Mouse (Mus musculus) embryonic facial prominence, embryonic 14.5 days (tissue): ENCODE measurements around the gene Acly. TPM values are rescaled to one million over a fixed set of nuclear protein-coding genes. Genes with fewer than 3 reads are reported as not detected.

Source experiments
- ATAC-seq: fragments of 200-750 bp; cut with Nextera tagmentation; 2 replicates; pipeline ENCODE4 v1.8.0; 2017; ENCODE audit warnings: low read depth, moderate number of reproducible peaks, moderate TSS enrichment
- DNase-seq: peaks from one replicate; pipeline ENCODE4 v3.0.0-alpha.2; 2015; ENCODE audit warnings: low spot score
- H3K27ac ChIP-seq: fragments of 300-500 bp; sonication (generic); replicated peaks from 2 replicates; pipeline ENCODE4 v1.5.1; 2014; ENCODE audit warnings: low read depth, mild to moderate bottlenecking, low read length, moderate library complexity
- H3K27me3 ChIP-seq: fragments of 300-500 bp; sonication (generic); replicated peaks from 2 replicates; pipeline ENCODE4 v1.6.1; 2014; ENCODE audit warnings: low read length; ENCODE audit not compliant: control insufficient read depth, insufficient read depth
- H3K36me3 ChIP-seq: fragments of 300-500 bp; sonication (generic); 2 replicates; pipeline ENCODE4 v1.6.1; 2014; ENCODE audit warnings: low read length, mixed read lengths; ENCODE audit not compliant: control insufficient read depth, insufficient read depth
- H3K4me1 ChIP-seq: fragments of 300-500 bp; sonication (generic); 2 replicates; pipeline ENCODE4 v1.6.1; 2014; ENCODE audit warnings: antibody characterized with exemption, low read length; ENCODE audit not compliant: control insufficient read depth, insufficient read depth
- H3K4me2 ChIP-seq: fragments of 300-500 bp; sonication (generic); 2 replicates; pipeline ENCODE4 v1.6.1; 2014; ENCODE audit warnings: low read depth, mild to moderate bottlenecking, low read length, moderate library complexity, mixed read lengths
- H3K4me3 ChIP-seq: fragments of 300-500 bp; sonication (generic); 2 replicates; pipeline ENCODE4 v1.5.1; 2014; ENCODE audit warnings: low read depth, mild to moderate bottlenecking, low read length
- H3K9ac ChIP-seq: fragments of 300-500 bp; sonication (generic); 2 replicates; pipeline ENCODE4 v1.6.1; 2014; ENCODE audit warnings: low read depth, mild to moderate bottlenecking, low read length, moderate library complexity, mixed read lengths
- H3K9me3 ChIP-seq: fragments of 300-500 bp; sonication (generic); 2 replicates; pipeline ENCODE4 v1.6.1; 2016; ENCODE audit warnings: low read length; ENCODE audit not compliant: control insufficient read depth
- WGBS: fragments of 180-500 bp; shearing (Covaris S2); extraction: QIAGEN DNeasy Blood & Tissue Kit; methylation state at CpG from one replicate; pipeline ENCODE4 v1.1.7; 2014; 5-methylcytosine and 5-hydroxymethylcytosine counted together
- polyA plus RNA-seq: library from polyadenylated mRNA; unstranded; fragments of >200 nt; fragmentation: Nextera tagmentation; extraction: Ambion mirVana; gene quantifications from 2 replicates; pipeline ENCODE4 v1.2.1, GENCODE M21; 2014

Gene Acly
- polyA plus RNA-seq, 1 experiment from 2014 or later: 114 TPM

DNA sequence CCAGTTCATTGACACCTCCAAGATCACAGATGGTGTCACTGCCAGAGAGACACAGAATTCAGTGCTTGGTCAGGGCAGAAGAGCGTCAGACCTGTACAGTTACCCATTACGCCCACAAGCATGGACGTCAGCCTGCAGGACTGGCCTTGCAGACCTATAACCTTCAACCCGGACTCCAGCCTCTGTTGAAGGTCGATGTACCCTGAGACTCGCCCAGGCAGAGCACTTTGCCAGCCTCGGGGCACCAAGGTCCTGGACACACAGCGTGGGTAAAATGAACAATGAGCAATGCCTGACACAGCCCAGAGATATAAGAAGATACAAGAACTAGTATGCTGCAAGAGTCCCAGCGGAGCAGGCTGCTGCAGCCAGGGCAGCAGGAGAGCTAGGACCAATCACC is 12.7 kb downstream of the Acly start:
- ATAC-seq: no peak
- Histone ChIP-seq H3K4me1 (no peaks in the 10 kb centered on the region), H3K27me3 (no peaks in the 10 kb centered on the region), H3K4me2 (no peak overlapping the region), H3K9me3 (no peaks in the 10 kb centered on the region), H3K27ac (no peak overlapping the region), H3K9ac (no peak overlapping the region), H3K36me3 (peaks cover 98% of the 10 kb centered on the region), H3K4me3 (no peak overlapping the region)
- DNase-seq: no peak
- WGBS: 91% methylated on average over 9 of the region's 9 CpGs

DNA sequence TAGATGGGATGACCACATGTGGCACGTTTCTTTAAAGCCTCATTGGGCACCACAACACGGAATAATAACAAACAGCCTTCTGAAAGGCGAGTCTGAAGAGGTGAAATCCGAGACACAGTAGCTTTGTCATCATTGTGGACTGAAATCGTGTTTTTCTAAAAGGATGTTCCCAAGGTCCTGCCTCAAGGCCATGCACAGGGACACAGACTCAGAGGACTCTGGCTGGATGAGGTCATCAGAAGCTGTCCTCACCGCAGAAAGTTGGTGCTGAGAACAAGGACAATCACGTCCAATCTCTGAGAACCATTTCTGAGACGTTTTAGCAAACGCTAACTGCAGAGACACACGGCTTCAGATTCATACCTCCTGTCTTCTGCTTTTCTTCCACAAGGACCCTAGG is 14.1 kb downstream of the Acly start:
- H3K27me3 ChIP-seq: no peaks in the 10 kb centered on the region
- ATAC-seq: no peak

DNA sequence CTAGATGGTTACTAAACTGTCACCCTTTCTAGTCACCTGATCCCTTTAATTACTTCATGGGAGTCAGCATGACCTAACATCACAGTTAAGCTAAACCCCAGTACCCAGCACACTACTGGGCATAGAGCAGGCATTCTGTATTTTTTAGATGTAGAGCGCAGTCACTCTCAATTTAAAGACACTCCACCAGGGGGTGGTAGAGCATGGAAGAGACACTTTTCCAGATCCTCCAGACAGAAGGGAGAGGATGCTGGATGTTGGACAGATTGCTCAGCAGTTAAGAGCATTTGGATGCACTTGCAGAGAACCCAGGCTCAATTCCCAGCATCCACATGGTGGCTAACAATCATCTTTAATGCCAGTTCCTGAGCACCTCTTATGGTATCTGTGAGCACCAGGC is 15.4 kb downstream of the Acly start:
- Histone ChIP-seq H3K27me3 (no peaks in the 10 kb centered on the region), H3K4me2 (no peak overlapping the region), H3K9ac (no peak overlapping the region), H3K4me1 (no peaks in the 10 kb centered on the region), H3K36me3 (peaks cover 96% of the 10 kb centered on the region), H3K27ac (no peak overlapping the region), H3K9me3 (no peaks in the 10 kb centered on the region), H3K4me3 (no peak overlapping the region)
- DNase-seq: peak; percentile 20
- 96% methylated on average over 1 of the region's 1 CpGs for WGBS
- ATAC-seq: no peak

More for the DNA sequence above, 14.1 kb downstream of the Acly start:
- Histone ChIP-seq H3K4me2 (no peak overlapping the region), H3K27ac (no peak overlapping the region), H3K36me3 (peaks cover 98% of the 10 kb centered on the region), H3K9ac (no peak overlapping the region), H3K9me3 (no peaks in the 10 kb centered on the region), H3K4me3 (no peak overlapping the region), H3K4me1 (no peaks in the 10 kb centered on the region)
- no peak for DNase-seq
- 78% methylated on average over 10 of the region's 10 CpGs for WGBS

DNA sequence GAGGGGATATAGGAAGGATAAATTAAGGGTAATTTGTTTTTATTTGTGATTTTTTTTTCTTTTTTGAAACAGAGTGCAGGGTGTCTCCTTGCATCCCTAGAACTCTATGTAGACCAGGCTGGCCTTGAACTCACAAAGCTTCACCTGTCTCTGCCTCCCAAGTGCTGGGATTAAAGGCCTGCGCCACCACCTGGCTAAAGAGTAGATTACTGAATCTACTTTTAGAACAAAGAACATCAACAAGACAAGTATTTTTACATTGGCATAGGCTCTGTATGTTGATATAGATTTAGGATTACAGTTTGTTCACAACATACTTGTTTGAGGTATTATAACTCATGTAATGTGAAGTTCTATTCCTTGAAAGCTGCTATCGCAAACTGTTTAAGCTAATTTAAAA is 17.2 kb downstream of the Acly start:
- WGBS: 92% methylated on average over 2 of the region's 2 CpGs
- ATAC-seq: no peak
- Histone ChIP-seq H3K4me3 (no peak overlapping the region), H3K9me3 (no peaks in the 10 kb centered on the region), H3K27me3 (no peaks in the 10 kb centered on the region), H3K9ac (no peak overlapping the region), H3K4me1 (no peaks in the 10 kb centered on the region), H3K4me2 (no peak overlapping the region), H3K36me3 (peaks cover 95% of the 10 kb centered on the region), H3K27ac (no peak overlapping the region)
- DNase-seq: no peak

DNA sequence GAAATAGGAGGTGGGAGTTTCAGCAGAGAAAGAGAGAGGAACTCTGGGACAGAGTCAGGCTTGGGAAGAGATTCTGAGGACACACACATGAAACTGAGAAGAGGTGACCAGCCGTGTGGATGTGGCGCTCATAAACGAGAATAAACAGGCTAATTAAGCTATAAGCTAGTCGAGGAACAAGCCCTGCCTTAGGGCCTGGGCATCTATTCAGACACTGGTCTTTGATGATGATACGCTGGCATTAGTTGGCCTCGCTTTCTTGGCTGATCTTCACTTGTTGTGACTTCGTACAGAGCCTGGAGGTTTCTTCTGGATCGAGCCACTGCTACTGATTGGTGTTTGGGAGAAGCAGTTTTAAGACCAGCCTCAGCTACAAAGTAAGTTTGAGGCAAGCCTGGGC is 21.8 kb downstream of the Acly start:
- H3K27ac ChIP-seq: no peak overlapping the region
- DNase-seq (no peak), ATAC-seq (no peak)
- H3K9ac ChIP-seq: no peak overlapping the region
- no peak overlapping the region for H3K4me3 ChIP-seq
- H3K36me3 ChIP-seq: peaks cover 97% of the 10 kb centered on the region
- no peak overlapping the region for H3K4me2 ChIP-seq
- no peaks in the 10 kb centered on the region for H3K4me1 ChIP-seq
- WGBS: 94% methylated on average over 8 of the region's 8 CpGs
- H3K27me3 ChIP-seq: no peaks in the 10 kb centered on the region
- no peaks in the 10 kb centered on the region for H3K9me3 ChIP-seq

DNA sequence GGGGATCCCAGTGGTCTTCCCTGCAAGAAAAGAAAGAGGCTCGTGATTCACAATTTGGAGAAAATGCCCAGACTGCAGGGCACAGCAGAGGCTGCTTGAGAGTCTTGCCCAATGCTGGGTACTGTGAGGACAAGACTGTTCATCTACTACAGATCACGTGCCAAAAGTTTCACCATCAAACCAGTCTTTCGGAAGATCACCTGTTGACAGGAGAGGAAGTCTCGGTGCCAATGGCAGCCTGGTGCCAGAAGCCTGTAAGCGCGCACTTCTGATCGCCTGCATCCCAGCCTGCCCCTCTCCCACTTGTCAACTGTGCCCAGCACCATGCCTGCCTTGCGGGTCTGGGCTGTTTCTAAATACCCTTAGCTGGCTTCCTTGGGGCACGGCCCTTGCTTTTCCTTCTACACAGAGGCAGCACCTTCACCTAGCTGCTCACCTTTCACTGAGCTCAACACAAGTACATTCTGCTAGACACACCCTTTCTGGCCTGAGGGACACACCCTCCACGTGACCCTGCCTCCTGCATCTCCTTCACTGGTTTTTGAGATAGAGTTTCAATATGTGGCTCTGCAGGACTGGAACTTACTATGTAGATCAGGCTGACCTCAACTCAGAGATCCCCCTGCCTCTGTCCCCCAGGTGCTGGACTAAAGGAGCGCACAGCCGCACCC is 22.7 kb downstream of the Acly start:
- ATAC-seq: no peak
- 91% methylated on average over 12 of the region's 12 CpGs for WGBS
- H3K9me3 ChIP-seq: no peaks in the 10 kb centered on the region

DNA sequence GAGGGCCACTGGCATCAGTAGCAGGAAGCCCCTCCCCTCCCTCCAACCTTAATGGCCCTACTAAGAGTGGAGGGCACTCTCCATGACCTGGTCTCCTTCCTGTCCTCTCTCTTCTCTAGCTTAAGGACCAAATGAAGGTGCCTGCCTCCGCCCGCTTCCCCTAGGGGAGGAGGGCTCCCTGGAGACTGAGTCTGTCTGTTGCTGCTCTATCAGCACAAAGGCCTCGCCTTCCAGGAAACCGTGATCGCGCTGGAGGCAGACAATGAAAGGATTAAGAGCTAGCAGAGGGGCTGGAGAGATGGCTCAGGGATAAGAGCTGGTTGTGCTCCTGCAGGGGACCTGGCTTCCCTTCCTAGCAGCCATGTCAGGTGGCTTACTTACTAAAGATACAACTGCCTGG is 26.5 kb downstream of the Acly start:
- Histone ChIP-seq H3K4me1 (no peaks in the 10 kb centered on the region), H3K4me3 (no peak overlapping the region), H3K4me2 (no peak overlapping the region), H3K27me3 (no peaks in the 10 kb centered on the region), H3K9me3 (no peaks in the 10 kb centered on the region), H3K36me3 (peaks cover 98% of the 10 kb centered on the region), H3K9ac (no peak overlapping the region), H3K27ac (no peak overlapping the region)
- no peak for ATAC-seq
- no peak for DNase-seq
- 34% methylated on average over 6 of the region's 6 CpGs for WGBS

More for the DNA sequence above, 22.7 kb downstream of the Acly start:
- Histone ChIP-seq H3K4me1 (no peaks in the 10 kb centered on the region), H3K36me3 (peaks cover 95% of the 10 kb centered on the region), H3K9ac (no peak overlapping the region), H3K4me2 (no peak overlapping the region), H3K27ac (no peak overlapping the region), H3K4me3 (no peak overlapping the region), H3K27me3 (no peaks in the 10 kb centered on the region)
- DNase-seq: no peak

DNA sequence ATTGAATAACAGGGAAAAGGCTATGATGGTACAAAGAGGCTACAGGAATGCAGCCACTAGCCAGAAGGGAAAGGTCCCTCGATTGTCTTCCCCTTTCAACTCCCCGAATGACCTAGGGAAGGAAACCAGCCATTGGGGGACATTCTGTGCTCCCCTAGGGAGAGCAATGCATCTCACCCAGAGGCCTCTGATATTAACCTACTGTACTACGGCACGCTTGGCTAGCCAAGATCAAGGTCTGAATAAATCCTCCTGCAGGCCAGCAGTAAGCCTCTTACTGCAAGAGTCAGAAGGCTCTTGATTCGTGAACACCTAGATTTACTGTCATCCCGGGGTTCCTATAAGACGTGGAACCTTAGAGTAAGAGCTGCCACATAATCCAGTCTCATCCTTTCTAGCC is 27.1 kb downstream of the Acly start:
- peaks cover 98% of the 10 kb centered on the region for H3K36me3 ChIP-seq
- no peak overlapping the region for H3K4me3 ChIP-seq
- ATAC-seq (no peak), DNase-seq (no peak)
- no peak overlapping the region for H3K4me2 ChIP-seq
- H3K9ac ChIP-seq: no peak overlapping the region
- 90% methylated on average over 7 of the region's 7 CpGs for WGBS
- H3K9me3 ChIP-seq: no peaks in the 10 kb centered on the region
- no peak overlapping the region for H3K27ac ChIP-seq
- H3K27me3 ChIP-seq: no peaks in the 10 kb centered on the region
- H3K4me1 ChIP-seq: no peaks in the 10 kb centered on the region

DNA sequence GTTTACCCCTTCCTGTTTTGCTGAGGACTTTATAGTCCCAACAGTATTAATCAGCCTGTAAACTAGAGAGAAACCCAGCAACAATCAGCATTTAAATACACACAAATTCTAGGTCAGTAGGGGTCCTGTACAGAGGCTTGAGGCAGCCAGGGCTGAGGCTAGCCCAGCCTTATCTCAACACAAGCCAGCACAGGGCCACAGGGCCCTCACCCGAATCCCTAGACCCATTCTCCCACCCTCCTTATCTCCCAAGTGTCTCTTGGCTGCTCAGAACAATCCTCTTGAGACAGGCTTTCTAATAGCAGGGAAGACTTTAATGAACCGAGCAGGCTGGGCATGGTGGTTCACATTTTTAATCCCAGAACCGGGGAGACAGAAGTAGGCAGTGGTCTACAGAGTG is 27.6 kb downstream of the Acly start:
- no peaks in the 10 kb centered on the region for H3K4me1 ChIP-seq
- H3K27me3 ChIP-seq: no peaks in the 10 kb centered on the region
- no peaks in the 10 kb centered on the region for H3K9me3 ChIP-seq
- H3K4me3 ChIP-seq: no peak overlapping the region
- no peak for DNase-seq
- no peak overlapping the region for H3K9ac ChIP-seq
- no peak overlapping the region for H3K4me2 ChIP-seq
- peaks cover 98% of the 10 kb centered on the region for H3K36me3 ChIP-seq
- 85% methylated on average over 3 of the region's 3 CpGs for WGBS
- H3K27ac ChIP-seq: no peak overlapping the region
- no peak for ATAC-seq
